33 mouse cellular contexts compared by ENCODE assay signal in the genomic region with DNA sequence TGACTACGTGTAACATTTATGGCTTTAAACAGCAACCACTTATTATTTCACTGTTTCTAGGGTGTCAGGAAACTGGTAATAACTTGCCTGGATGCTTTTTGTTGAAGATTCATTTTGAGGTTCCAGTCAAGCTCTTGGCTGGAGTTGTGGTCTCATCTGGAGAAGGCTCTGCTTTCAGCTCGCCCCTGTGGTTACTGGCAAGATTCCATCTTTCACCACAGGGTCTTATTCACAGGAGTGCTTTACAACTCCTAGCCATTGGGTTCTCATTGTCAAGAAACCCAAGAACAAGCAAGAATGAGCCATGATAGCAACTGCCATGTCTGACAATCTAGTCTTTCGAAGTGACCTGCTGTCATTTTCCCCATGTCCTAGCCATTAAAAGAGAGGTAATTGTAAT.
"Had no signal": no experiment of that assay in that cellular context is flagged by ENCODE, and none has a peak within 500 bp of the region (broad histone marks: within the 10 kb centered on the region; RNA-seq: fewer than 3 reads in every experiment).

No protein-coding gene starts in this region.

- H3K4me3 ChIP-seq: limb, embryonic 10.5 days; limb, embryonic 12.5 days; limb, embryonic 13.5 days; limb, embryonic 15.5 days; liver, embryonic 12.5 days; liver, embryonic 13.5 days; liver, embryonic 15.5 days; lung, embryonic 15.5 days; megakaryocyte, embryonic 14.5 days; midbrain, embryonic 10.5 days; midbrain, embryonic 12.5 days; midbrain, embryonic 13.5 days; midbrain, embryonic 15.5 days; myocyte; neural tube, embryonic 12.5 days; neural tube, embryonic 13.5 days had no signal

- H3K9me3 ChIP-seq: limb, embryonic 10.5 days; limb, embryonic 12.5 days; limb, embryonic 13.5 days; limb, embryonic 15.5 days; liver, embryonic 12.5 days; liver, embryonic 13.5 days; lung, embryonic 15.5 days; megakaryocyte, embryonic 14.5 days; midbrain, embryonic 10.5 days; midbrain, embryonic 12.5 days; midbrain, embryonic 13.5 days; midbrain, embryonic 15.5 days; neural tube, embryonic 12.5 days; neural tube, embryonic 13.5 days had no signal

- H3K27ac ChIP-seq: limb, embryonic 10.5 days; limb, embryonic 12.5 days; limb, embryonic 13.5 days; limb, embryonic 15.5 days; liver, embryonic 12.5 days; liver, embryonic 13.5 days; liver, embryonic 14.5 days; liver, embryonic 15.5 days; lung, embryonic 15.5 days; macrophage; midbrain, embryonic 10.5 days; midbrain, embryonic 12.5 days; midbrain, embryonic 13.5 days; midbrain, embryonic 15.5 days; neural tube, embryonic 12.5 days; neural tube, embryonic 13.5 days had no signal

- H3K4me1 ChIP-seq: limb, embryonic 10.5 days; limb, embryonic 12.5 days; limb, embryonic 13.5 days; limb, embryonic 15.5 days; liver, embryonic 12.5 days; liver, embryonic 13.5 days; liver, embryonic 15.5 days; lung, embryonic 15.5 days; megakaryocyte, embryonic 14.5 days; midbrain, embryonic 10.5 days; midbrain, embryonic 12.5 days; midbrain, embryonic 13.5 days; midbrain, embryonic 15.5 days; neural tube, embryonic 12.5 days; neural tube, embryonic 13.5 days had no signal

- H3K27me3 ChIP-seq: limb, embryonic 12.5 days; limb, embryonic 13.5 days; limb, embryonic 15.5 days; liver, embryonic 12.5 days; liver, embryonic 13.5 days; liver, embryonic 15.5 days; lung, embryonic 15.5 days; megakaryocyte, embryonic 14.5 days; midbrain, embryonic 12.5 days; midbrain, embryonic 13.5 days; midbrain, embryonic 15.5 days; neural tube, embryonic 12.5 days; neural tube, embryonic 13.5 days had no signal

- H3K4me2 ChIP-seq: limb, embryonic 12.5 days; limb, embryonic 13.5 days; limb, embryonic 15.5 days; liver, embryonic 11.5 days; liver, embryonic 12.5 days; liver, embryonic 13.5 days; liver, embryonic 15.5 days; lung, embryonic 14.5 days; lung, embryonic 15.5 days; midbrain, embryonic 11.5 days; midbrain, embryonic 12.5 days; midbrain, embryonic 13.5 days; midbrain, embryonic 15.5 days; neural tube, embryonic 12.5 days; neural tube, embryonic 13.5 days had no signal

- ATAC-seq: liver, embryonic 12.5 days; liver, postnatal 0 days; lung, postnatal 0 days; midbrain, embryonic 13.5 days; midbrain, embryonic 15.5 days; midbrain, embryonic 16.5 days had no signal

- H3K36me3 ChIP-seq: limb, embryonic 10.5 days; limb, embryonic 12.5 days; limb, embryonic 13.5 days; limb, embryonic 15.5 days; liver, embryonic 12.5 days; liver, embryonic 13.5 days; liver, embryonic 15.5 days; lung, embryonic 15.5 days; midbrain, embryonic 10.5 days; midbrain, embryonic 12.5 days; midbrain, embryonic 13.5 days; midbrain, embryonic 15.5 days; neural tube, embryonic 12.5 days; neural tube, embryonic 13.5 days had no signal

- H3K9ac ChIP-seq: limb, embryonic 12.5 days; limb, embryonic 13.5 days; limb, embryonic 15.5 days; liver, embryonic 12.5 days; liver, embryonic 13.5 days; liver, embryonic 14.5 days; liver, embryonic 15.5 days; liver, postnatal 0 days; lung, embryonic 14.5 days; lung, embryonic 15.5 days; midbrain, embryonic 12.5 days; midbrain, embryonic 13.5 days; midbrain, embryonic 15.5 days; neural tube, embryonic 12.5 days; neural tube, embryonic 13.5 days had no signal

- DNase-seq: left cerebral cortex, postnatal 4 days; liver; liver, embryonic 13.5 days; liver, postnatal 0 days; lung, adult 18-20 months; lung, adult 2 months; lung, embryonic 14.5 days; lung, postnatal 10 days; lung, postnatal 14 days; lung, postnatal 36 days; lung, postnatal 4 days; midbrain, embryonic 14.5 days had no signal
